Mouse (Mus musculus) testis, adult 2 months (tissue): ENCODE data around the gene Ppan.

Experiments
- CTCF ChIP-seq: fragments of 200-500 bp; IDR thresholded peaks from 2 replicates; pipeline ENCODE4 v1.5.1; 2012; ENCODE audit warnings: low read depth, mild to moderate bottlenecking, inconsistent platforms, low read length, moderate library complexity; ENCODE audit not compliant: control insufficient read depth, insufficient read depth, insufficient replicate concordance
- POLR2A ChIP-seq: fragments of 200-500 bp; IDR thresholded peaks from 2 replicates; pipeline ENCODE4 v1.6.1; 2012; ENCODE audit warnings: low read depth, mild to moderate bottlenecking, inconsistent platforms, low read length, moderate library complexity; ENCODE audit not compliant: control insufficient read depth

- TF ChIP-seq CTCF = no peak
- no peak for TF ChIP-seq POLR2A
Measured at GRCm38 (mm10) chr9:20886563-20886962, 1.4 kb upstream of the Ppan start.
